ENCODE assay signal across 7 mouse cellular contexts in genomic region chr5:115542635-115543384, GRCm38 (mm10). TPM values are rescaled to one million over a fixed set of nuclear protein-coding genes. Genes with fewer than 3 reads are reported as not detected.
DNase-seq lines count a peak whose midpoint lies in the region; ATAC-seq and TF ChIP-seq lines count a peak whose summit lies in the region.

No protein-coding gene starts in this region.

- peaks cover 18% of the 10 kb centered on the region for H3K4me1 ChIP-seq in neural tube, embryonic 11.5 days (ENCODE audit: control insufficient read depth, insufficient read depth, low read length)
- H3K4me1 ChIP-seq in limb, embryonic 13.5 days = peaks cover 53% of the 10 kb centered on the region
- peaks cover 40% of the 10 kb centered on the region for H3K4me1 ChIP-seq in neural tube, embryonic 15.5 days

- TF ChIP-seq CTCF in left cerebral cortex, adult 2 months (IDR thresholded peaks at IDR 0.05) = no peak

- DNase-seq in neural tube, embryonic 11.5 days (ENCODE audit: low spot score) = no peak
- DNase-seq in neural tube, embryonic 10.5 days (ENCODE audit: extremely low spot score, low spot score) = no peak
- no peak for DNase-seq in left cerebral cortex, adult 2 months (ENCODE audit: extremely low spot score in 1 of 2, low spot score in 2 of 2)
- no peak for DNase-seq in layer of hippocampus, adult 9-10 months (ENCODE audit: low spot score)

- H3K4me3 ChIP-seq in neural tube, embryonic 11.5 days (ENCODE audit: low read depth, low read length) = no peak overlapping the region
- no peak overlapping the region for H3K4me3 ChIP-seq in limb, embryonic 13.5 days
- H3K4me3 ChIP-seq in neural tube, embryonic 15.5 days (replicated peaks) = no peak overlapping the region
- H3K4me3 ChIP-seq in left cerebral cortex, adult 2 months = no peak overlapping the region

- ATAC-seq in neural tube, embryonic 11.5 days (ENCODE audit: insufficient read depth, low FRiP score, low TSS enrichment) = no peak
- ATAC-seq in erythroid progenitor cell, adult 5-6 weeks (replicated peaks; ENCODE audit: low FRiP score, poor library complexity, severe bottlenecking) = peak; percentile 9; the same call in 1 of the 2 replicates
- ATAC-seq in limb, embryonic 13.5 days (ENCODE audit: low FRiP score, low read depth) = no peak
- no peak for ATAC-seq in neural tube, embryonic 15.5 days (ENCODE audit: low FRiP score)

- H3K36me3 ChIP-seq in neural tube, embryonic 11.5 days (ENCODE audit: control insufficient read depth, insufficient read depth, low read length) = no peaks in the 10 kb centered on the region; the same call in 1 of the 2 replicates
- peaks cover 36% of the 10 kb centered on the region for H3K36me3 ChIP-seq in limb, embryonic 13.5 days
- H3K36me3 ChIP-seq in neural tube, embryonic 15.5 days = peaks cover 24% of the 10 kb centered on the region

- no peak overlapping the region for H3K27ac ChIP-seq in neural tube, embryonic 11.5 days (ENCODE audit: low read depth, low read length)
- peak overlapping the region; percentile 75; the same call in 1 of the 2 replicates for H3K27ac ChIP-seq in limb, embryonic 13.5 days
- H3K27ac ChIP-seq in neural tube, embryonic 15.5 days (replicated peaks) = peak overlapping the region; percentile 39; the same call in 1 of the 2 replicates
- no peak overlapping the region for H3K27ac ChIP-seq in left cerebral cortex, adult 2 months

- peak overlapping the region; percentile 22; the same call in 1 of the 2 replicates for H3K9ac ChIP-seq in neural tube, embryonic 11.5 days (ENCODE audit: low read length)
- peak overlapping the region; percentile 35 for H3K9ac ChIP-seq in limb, embryonic 13.5 days
- no peak overlapping the region for H3K9ac ChIP-seq in neural tube, embryonic 15.5 days (replicated peaks)

- intact Hi-C loops in left cerebral cortex, adult 2 months (cut with DNase I) = loop anchor here (10.0 kb wide), 1 partner anchor 178 kb away; no protein-coding TSS in a partner anchor

- no peak overlapping the region; the same call in 1 of the 2 replicates for H3K4me2 ChIP-seq in neural tube, embryonic 11.5 days (ENCODE audit: low read depth)
- H3K4me2 ChIP-seq in limb, embryonic 13.5 days (replicated peaks) = peak overlapping the region; percentile 36
- peak overlapping the region; percentile 19; the same call in 1 of the 2 replicates for H3K4me2 ChIP-seq in neural tube, embryonic 15.5 days

- 55% methylated on average over 19 of the region's 19 CpGs for WGBS in neural tube, embryonic 11.5 days
- 52% methylated on average over 19 of the region's 19 CpGs for WGBS in limb, embryonic 13.5 days
- WGBS in neural tube, embryonic 15.5 days = 68% methylated on average over 19 of the region's 19 CpGs

- no peaks in the 10 kb centered on the region for H3K9me3 ChIP-seq in neural tube, embryonic 11.5 days (ENCODE audit: control insufficient read depth, low read length)
- H3K9me3 ChIP-seq in limb, embryonic 13.5 days = no peaks in the 10 kb centered on the region
- no peaks in the 10 kb centered on the region for H3K9me3 ChIP-seq in neural tube, embryonic 15.5 days (replicated peaks)

- H3K27me3 ChIP-seq in neural tube, embryonic 11.5 days (ENCODE audit: control insufficient read depth, insufficient read depth, low read length) = no peaks in the 10 kb centered on the region
- no peaks in the 10 kb centered on the region for H3K27me3 ChIP-seq in limb, embryonic 13.5 days
- H3K27me3 ChIP-seq in neural tube, embryonic 15.5 days (replicated peaks) = no peaks in the 10 kb centered on the region

RNA-seq across cellular contexts. Expression of gene Rplp0, which starts 16.5 kb away (rescaled TPM):
- 1,266 and 1,290 TPM in 2 replicates for polyA plus RNA-seq in neural tube, embryonic 11.5 days (2014; fragmentation: Nextera tagmentation; extraction: Ambion mirVana)
- 1,000 and 1,025 TPM in 2 replicates for total RNA-seq in erythroid progenitor cell, adult 5-6 weeks (2015; ENCODE audit: low replicate concordance)
- 380 and 735 TPM in 2 replicates for total RNA-seq in erythroid progenitor cell, adult 5-6 weeks (2017; ENCODE audit: low replicate concordance)
- 1,446 and 1,459 TPM in 2 replicates for polyA plus RNA-seq in limb, embryonic 13.5 days (2015; fragmentation: Nextera tagmentation; extraction: Ambion mirVana)
- 785 and 1,036 TPM in 2 replicates for polyA plus RNA-seq in neural tube, embryonic 15.5 days (2015; fragmentation: Nextera tagmentation; extraction: Ambion mirVana)
- total RNA-seq in left cerebral cortex, adult 2 months (2021) = 100 to 1,000 TPM; 183 to 187 TPM

RNA-seq across cellular contexts. Expression of gene Gcn1l1, which starts 22.2 kb away (rescaled TPM):
- polyA plus RNA-seq in neural tube, embryonic 11.5 days (2014; fragmentation: Nextera tagmentation; extraction: Ambion mirVana) = 38.6 and 42.6 TPM in 2 replicates
- total RNA-seq in erythroid progenitor cell, adult 5-6 weeks (2015; ENCODE audit: low replicate concordance) = 9.4 and 17.6 TPM in 2 replicates
- 13.7 and 14.1 TPM in 2 replicates for total RNA-seq in erythroid progenitor cell, adult 5-6 weeks (2017; ENCODE audit: low replicate concordance)
- polyA plus RNA-seq in limb, embryonic 13.5 days (2015; fragmentation: Nextera tagmentation; extraction: Ambion mirVana) = 46.1 and 48.2 TPM in 2 replicates
- 35.7 and 37.6 TPM in 2 replicates for polyA plus RNA-seq in neural tube, embryonic 15.5 days (2015; fragmentation: Nextera tagmentation; extraction: Ambion mirVana)
- total RNA-seq in left cerebral cortex, adult 2 months (2021) = 10 to 100 TPM; 70.7 to 73.2 TPM

RNA-seq across cellular contexts. Expression of gene Pxn, which starts 36.3 kb away (rescaled TPM):
- polyA plus RNA-seq in neural tube, embryonic 11.5 days (2014; fragmentation: Nextera tagmentation; extraction: Ambion mirVana) = 13.3 and 13.7 TPM in 2 replicates
- total RNA-seq in erythroid progenitor cell, adult 5-6 weeks (2015; ENCODE audit: low replicate concordance) = 18.9 and 24.5 TPM in 2 replicates
- total RNA-seq in erythroid progenitor cell, adult 5-6 weeks (2017; ENCODE audit: low replicate concordance) = 11.1 and 21.2 TPM in 2 replicates
- polyA plus RNA-seq in limb, embryonic 13.5 days (2015; fragmentation: Nextera tagmentation; extraction: Ambion mirVana) = 46.9 and 54.0 TPM in 2 replicates
- 21.3 and 28.2 TPM in 2 replicates for polyA plus RNA-seq in neural tube, embryonic 15.5 days (2015; fragmentation: Nextera tagmentation; extraction: Ambion mirVana)
- 10 to 100 TPM; 22.8 to 25.7 TPM for total RNA-seq in left cerebral cortex, adult 2 months (2021)

RNA-seq across cellular contexts. Expression of gene Sirt4, which starts 58.3 kb away (rescaled TPM):
- 15.5 and 23.5 TPM in 2 replicates for polyA plus RNA-seq in neural tube, embryonic 11.5 days (2014; fragmentation: Nextera tagmentation; extraction: Ambion mirVana)
- total RNA-seq in erythroid progenitor cell, adult 5-6 weeks (2015; ENCODE audit: low replicate concordance) = 1.8 TPM in 1 of 2 replicates, not detected in the other
- total RNA-seq in erythroid progenitor cell, adult 5-6 weeks (2017; ENCODE audit: low replicate concordance) = 3.3 TPM in 1 of 2 replicates, not detected in the other
- polyA plus RNA-seq in limb, embryonic 13.5 days (2015; fragmentation: Nextera tagmentation; extraction: Ambion mirVana) = 25.8 and 27.5 TPM in 2 replicates
- 31.0 and 37.1 TPM in 2 replicates for polyA plus RNA-seq in neural tube, embryonic 15.5 days (2015; fragmentation: Nextera tagmentation; extraction: Ambion mirVana)
- total RNA-seq in left cerebral cortex, adult 2 months (2021) = 10 to 100 TPM; 40.7 to 43.5 TPM

Comparison
In these comparisons a context has a peak if more than half of its experiments do, and no peak if none do; other contexts are left out.
1. H3K27ac ChIP-seq: peak in limb, embryonic 13.5 days (single experiment) and neural tube, embryonic 15.5 days (single experiment); none in neural tube, embryonic 11.5 days (single experiment) and left cerebral cortex, adult 2 months (single experiment).